Mouse (Mus musculus) cortical plate, adult 2 months (tissue): ENCODE measurements at regions not wholly inside any gene's neighbourhood (a gene's known extent, or its start where the extent isn't known, plus 50 kb on each side); places are given as distances from the start of the nearest gene placed in this dataset.

Experiments
- CTCF ChIP-seq: fragments of 200-500 bp; IDR thresholded peaks from 2 replicates; pipeline ENCODE4 v1.5.1; 2011; ENCODE audit warnings: mild to moderate bottlenecking, control low read depth, low read length; ENCODE audit not compliant: insufficient read depth; ENCODE audit errors: extremely low read depth
- POLR2A ChIP-seq: fragments of 200-500 bp; IDR thresholded peaks from 2 replicates; pipeline ENCODE4 v1.6.1; 2011; ENCODE audit warnings: mild to moderate bottlenecking, low read length, control low read depth; ENCODE audit not compliant: insufficient read depth; ENCODE audit errors: extremely low read depth

DNA sequence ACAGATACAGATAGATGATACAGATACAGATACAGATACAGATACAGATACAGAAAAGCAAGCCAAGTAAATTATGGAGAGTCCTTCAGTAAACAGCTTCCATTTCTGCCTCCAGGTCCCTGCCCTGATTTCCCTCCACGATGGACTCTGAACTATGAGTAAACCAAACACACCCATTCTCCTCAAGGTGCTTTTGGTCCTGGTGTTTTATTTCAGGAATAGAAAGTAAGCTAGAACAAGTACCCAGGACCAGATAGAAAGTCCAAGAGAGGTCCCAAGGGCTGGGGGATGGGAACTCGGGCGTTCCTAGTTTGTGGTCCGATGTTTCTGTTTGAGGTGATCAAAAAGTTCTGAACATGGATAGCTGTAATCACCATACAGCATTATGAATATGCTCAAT is 69.5 kb upstream of the Gm9887 start:
- no peak for TF ChIP-seq CTCF
- no peak for TF ChIP-seq POLR2A
